In the genomic region with DNA sequence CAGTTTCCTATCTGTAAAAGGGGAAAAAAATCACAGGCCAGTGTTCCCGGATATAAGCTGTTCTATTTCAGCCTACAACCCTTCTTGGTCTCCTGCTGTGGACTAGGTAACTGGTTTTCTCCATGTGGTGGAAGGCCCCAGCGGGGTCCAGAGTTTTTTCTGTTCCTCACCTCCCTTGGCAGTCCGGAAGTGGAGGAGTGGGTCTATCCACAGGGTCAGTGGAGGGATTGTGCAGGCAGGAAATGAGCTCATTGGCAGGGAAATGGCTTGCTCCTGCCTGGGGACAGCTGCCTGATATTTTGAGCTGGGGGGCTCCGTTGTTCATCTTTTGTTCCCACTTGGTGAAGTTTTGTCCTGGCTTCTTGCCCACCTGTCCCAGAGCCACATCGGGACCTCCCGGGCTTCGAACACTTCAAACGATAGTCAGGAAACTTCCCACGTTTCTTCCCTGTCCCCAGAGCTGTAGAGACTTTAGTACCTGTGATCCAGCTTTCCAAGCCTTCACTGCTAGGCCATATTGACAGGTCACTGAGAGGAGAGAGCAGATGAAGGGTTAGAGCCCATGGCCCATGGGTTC, we compare ENCODE assay signal across 8 mouse cellular contexts. TPM values are rescaled to one million over a fixed set of nuclear protein-coding genes. Genes with fewer than 3 reads are reported as not detected.
DNase-seq lines count a peak whose midpoint lies in the region; ATAC-seq and TF ChIP-seq lines count a peak whose summit lies in the region.
"Had no signal": no experiment of that assay in that cellular context is flagged by ENCODE, and none has a peak within 500 bp of the region (broad histone marks: within the 10 kb centered on the region; RNA-seq: fewer than 3 reads in every experiment).

No protein-coding gene starts in this region.

- H3K9ac ChIP-seq in kidney, embryonic 14.5 days (ENCODE audit: low read depth, low read length): no peak overlapping the region
- peak overlapping the region; percentile 97 for H3K9ac ChIP-seq in forebrain, postnatal 0 days
- H3K9ac ChIP-seq in midbrain, embryonic 15.5 days: peak overlapping the region; percentile 89
- H3K9ac ChIP-seq: limb, embryonic 15.5 days had no signal

- H3K27ac ChIP-seq in kidney, embryonic 14.5 days (ENCODE audit: low read depth, low read length): no peak overlapping the region; the same call in 1 of the 2 replicates
- H3K27ac ChIP-seq in forebrain, postnatal 0 days (ENCODE audit: low read depth, low read length): peak overlapping the region; percentile 98
- peak overlapping the region; percentile 98 for H3K27ac ChIP-seq in midbrain, embryonic 15.5 days
- H3K27ac ChIP-seq: limb, embryonic 15.5 days had no signal

- no peak overlapping the region for H3K4me3 ChIP-seq in kidney, embryonic 14.5 days (ENCODE audit: low read length)
- peak overlapping the region; percentile 93 for H3K4me3 ChIP-seq in forebrain, postnatal 0 days (ENCODE audit: low read depth, low read length)
- H3K4me3 ChIP-seq in midbrain, embryonic 15.5 days: peak overlapping the region; percentile 85

- TF ChIP-seq CTCF in forebrain, postnatal 0 days (IDR thresholded peaks at IDR 0.05; ENCODE audit: low read depth): no peak

- H3K27me3 ChIP-seq in kidney, embryonic 14.5 days (ENCODE audit: control insufficient read depth, insufficient read depth, low read length): peaks cover 65% of the 10 kb centered on the region
- H3K27me3 ChIP-seq in forebrain, postnatal 0 days (ENCODE audit: insufficient read depth, low read length): no peaks in the 10 kb centered on the region
- no peaks in the 10 kb centered on the region for H3K27me3 ChIP-seq in midbrain, embryonic 15.5 days (replicated peaks)

- H3K4me1 ChIP-seq in kidney, embryonic 14.5 days (ENCODE audit: control insufficient read depth, insufficient read depth, low read length): peaks cover 12% of the 10 kb centered on the region; the same call in 1 of the 2 replicates
- peaks cover 34% of the 10 kb centered on the region for H3K4me1 ChIP-seq in forebrain, postnatal 0 days (ENCODE audit: insufficient read depth)
- peaks cover 66% of the 10 kb centered on the region for H3K4me1 ChIP-seq in midbrain, embryonic 15.5 days

- no peaks in the 10 kb centered on the region for H3K36me3 ChIP-seq in kidney, embryonic 14.5 days (ENCODE audit: control insufficient read depth, insufficient read depth, low read length)
- no peaks in the 10 kb centered on the region; the same call in 1 of the 2 replicates for H3K36me3 ChIP-seq in forebrain, postnatal 0 days (ENCODE audit: insufficient read depth)
- H3K36me3 ChIP-seq in midbrain, embryonic 15.5 days (replicated peaks): no peaks in the 10 kb centered on the region
- H3K36me3 ChIP-seq: limb, embryonic 15.5 days had no signal

- DNase-seq in kidney, adult 11 months: no peak
- peak; percentile 36 to 52 for DNase-seq in cerebellum, postnatal 14 days
- DNase-seq in forebrain, postnatal 0 days: peak; percentile 20
- DNase-seq in thymus, postnatal 0 days (ENCODE audit: low spot score): no peak
- no peak for DNase-seq in left cerebral cortex, postnatal 10 days (ENCODE audit: extremely low spot score in 1 of 2, low spot score in 2 of 2)

- 19% methylated on average over 9 of the region's 9 CpGs for WGBS in kidney, embryonic 14.5 days
- 37% methylated on average over 9 of the region's 9 CpGs for WGBS in forebrain, postnatal 0 days
- WGBS in midbrain, embryonic 15.5 days: 43% methylated on average over 9 of the region's 9 CpGs

- no peaks in the 10 kb centered on the region for H3K9me3 ChIP-seq in kidney, embryonic 14.5 days (ENCODE audit: control insufficient read depth, low read length)
- no peaks in the 10 kb centered on the region for H3K9me3 ChIP-seq in forebrain, postnatal 0 days (ENCODE audit: low read length)
- H3K9me3 ChIP-seq in midbrain, embryonic 15.5 days: no peaks in the 10 kb centered on the region
- H3K9me3 ChIP-seq: limb, embryonic 15.5 days had no signal

- intact Hi-C loops in left cerebral cortex, postnatal 10 days (cut with DNase I): loop anchor here (5.0 kb wide), 2 partner anchors 67 to 82 kb away; no protein-coding TSS in a partner anchor

- no peak for ATAC-seq in kidney, embryonic 14.5 days (ENCODE audit: low FRiP score, low TSS enrichment)
- ATAC-seq in forebrain, postnatal 0 days: no peak
- no peak for ATAC-seq in midbrain, embryonic 15.5 days (replicated peaks)

- H3K4me2 ChIP-seq in kidney, embryonic 14.5 days (replicated peaks; ENCODE audit: low read depth, low read length): peak overlapping the region; percentile 79
- peak overlapping the region; percentile 77 for H3K4me2 ChIP-seq in forebrain, postnatal 0 days (ENCODE audit: low read depth)
- peak overlapping the region; percentile 88 for H3K4me2 ChIP-seq in midbrain, embryonic 15.5 days

RNA-seq across cellular contexts. Expression of a gene that starts 3.0 kb away (rescaled TPM):
- 9.7 and 12.0 TPM in 2 replicates for polyA plus RNA-seq in kidney, embryonic 14.5 days (2014; fragmentation: Nextera tagmentation; extraction: Ambion mirVana)
- 965 and 1,074 TPM in 2 replicates for total RNA-seq in forebrain, postnatal 0 days (2014; rRNA removed)
- 1,043 and 1,136 TPM in 2 replicates for polyA plus RNA-seq in forebrain, postnatal 0 days (2015; fragmentation: Nextera tagmentation; extraction: Ambion mirVana)
- 945 and 977 TPM in 2 replicates for polyA plus RNA-seq in midbrain, embryonic 15.5 days (2015; fragmentation: Nextera tagmentation; extraction: Ambion mirVana)
- polyA plus RNA-seq in thymus, postnatal 0 days (2015; fragmentation: Nextera tagmentation; extraction: Ambion mirVana): 5.3 and 6.3 TPM in 2 replicates
- 100 to 1,000 TPM; 780 to 841 TPM for total RNA-seq in left cerebral cortex, postnatal 10 days (2021)

Comparison
In these comparisons a context has a peak if more than half of its experiments do, and no peak if none do; other contexts are left out.
1. DNase-seq: peak in cerebellum, postnatal 14 days (2 of 2) and forebrain, postnatal 0 days (single experiment); none in kidney, adult 11 months (single experiment), thymus, postnatal 0 days (single experiment) and left cerebral cortex, postnatal 10 days (0 of 2).
2. RNA of a gene that starts 3.0 kb away (polyA plus RNA-seq): 1,043 to 1,136 TPM in forebrain, postnatal 0 days and 945 to 977 TPM in midbrain, embryonic 15.5 days; 9.7 to 12.0 TPM in kidney, embryonic 14.5 days and 5.3 to 6.3 TPM in thymus, postnatal 0 days; every median in the first group is over 10 times any median in the second.
3. Peak in every context shown above with its lines, with median percentiles within 50 percentile points of each other: H3K4me2 ChIP-seq.